ENCODE assay signal across 11 mouse cellular contexts in the genomic region with DNA sequence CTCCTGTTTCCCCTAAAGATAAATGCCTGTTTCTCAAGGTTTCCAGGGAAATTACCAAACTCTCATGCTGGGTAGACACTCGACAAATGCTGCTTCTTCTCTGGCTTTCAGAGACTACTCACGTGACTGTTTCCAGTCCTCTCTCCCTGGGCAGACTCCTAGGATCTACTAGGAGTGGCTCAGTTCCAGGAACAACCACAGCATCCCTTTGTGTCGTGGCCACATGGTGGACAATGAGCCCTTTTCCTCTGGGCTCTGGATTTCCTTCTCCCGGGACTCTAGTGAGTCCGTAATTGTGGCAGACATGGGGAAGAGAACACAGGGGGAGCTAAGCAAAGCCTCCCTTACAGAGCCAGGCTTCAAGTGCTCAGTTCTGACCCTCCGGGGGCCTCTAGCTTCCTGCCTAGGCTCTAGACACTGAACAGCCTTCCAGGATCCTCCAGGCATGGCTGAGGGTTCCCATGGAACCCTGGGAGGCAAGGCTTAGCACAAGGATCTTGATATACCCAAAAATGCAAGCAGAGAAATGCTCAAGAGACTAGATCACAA. TPM values are rescaled to one million over a fixed set of nuclear protein-coding genes. Genes with fewer than 3 reads are reported as not detected.
DNase-seq lines count a peak whose midpoint lies in the region; ATAC-seq lines count a peak whose summit lies in the region.
"Had no signal": no experiment of that assay in that cellular context is flagged by ENCODE, and none has a peak within 500 bp of the region (broad histone marks: within the 10 kb centered on the region; RNA-seq: fewer than 3 reads in every experiment).

No protein-coding gene starts in this region.

- H3K27me3 ChIP-seq in embryonic facial prominence, embryonic 13.5 days: no peaks in the 10 kb centered on the region

- no peak for DNase-seq in cerebellum, adult 11-12 months
- peak; percentile 43 for DNase-seq in kidney, postnatal 10 days
- no peak for DNase-seq in kidney, adult 11 months
- DNase-seq in kidney, postnatal 36 days: peak; percentile 44 to 65
- DNase-seq in thymus, postnatal 36 days: no peak
- DNase-seq: cerebellum, adult 18-20 months had no signal

- H3K27ac ChIP-seq in embryonic facial prominence, embryonic 13.5 days: 0 out of 2 replicates have a peak overlapping the region, but pooled peaks have one; percentile 33

- no peak overlapping the region for H3K4me3 ChIP-seq in embryonic facial prominence, embryonic 13.5 days

- H3K4me1 ChIP-seq in embryonic facial prominence, embryonic 13.5 days: peaks cover 25% of the 10 kb centered on the region

- 30% methylated on average over 6 of the region's 6 CpGs for WGBS in embryonic facial prominence, embryonic 13.5 days

- no peaks in the 10 kb centered on the region for H3K36me3 ChIP-seq in embryonic facial prominence, embryonic 13.5 days

- 0 out of 2 replicates have a peak, but pooled peaks have one; percentile 49 for ATAC-seq in cerebellum, adult (ENCODE audit: insufficient number of reproducible peaks, low FRiP score, low TSS enrichment)
- ATAC-seq in embryonic facial prominence, embryonic 13.5 days (ENCODE audit: insufficient number of reproducible peaks, insufficient read depth, low FRiP score, low TSS enrichment, low read depth): no peak; the same call in 1 of the 2 replicates
- ATAC-seq in erythroblast, adult 5-6 weeks (replicated peaks; ENCODE audit: low FRiP score, poor library complexity, severe bottlenecking): no peak

- H3K9ac ChIP-seq in embryonic facial prominence, embryonic 13.5 days: no peak overlapping the region

- no peak overlapping the region for H3K4me2 ChIP-seq in embryonic facial prominence, embryonic 13.5 days

- no peaks in the 10 kb centered on the region for H3K9me3 ChIP-seq in embryonic facial prominence, embryonic 13.5 days

RNA-seq across cellular contexts. Expression of a gene that starts 47.6 kb away (rescaled TPM):
- polyA plus RNA-seq in embryonic facial prominence, embryonic 13.5 days (2015; fragmentation: Nextera tagmentation; extraction: Ambion mirVana): not detected in 2 replicates
- not detected in 2 replicates for total RNA-seq in erythroblast, adult 5-6 weeks (2015; ENCODE audit: low replicate concordance)
- total RNA-seq in erythroblast, adult 5-6 weeks (2017; ENCODE audit: low replicate concordance): not detected in 2 replicates
- polyA plus RNA-seq: large intestine, adult 2 months; liver, embryonic 16.5 days had no signal

RNA-seq across cellular contexts. Expression of a gene that starts 55.5 kb away (rescaled TPM):
- polyA plus RNA-seq in embryonic facial prominence, embryonic 13.5 days (2015; fragmentation: Nextera tagmentation; extraction: Ambion mirVana): 9.8 and 10.9 TPM in 2 replicates
- not detected in 2 replicates for total RNA-seq in erythroblast, adult 5-6 weeks (2015; ENCODE audit: low replicate concordance)
- 0.09 and 0.14 TPM in 2 replicates for total RNA-seq in erythroblast, adult 5-6 weeks (2017; ENCODE audit: low replicate concordance)

Comparison
In these comparisons a context has a peak if more than half of its experiments do, and no peak if none do; other contexts are left out.
1. DNase-seq: peak in kidney, postnatal 10 days (single experiment) and kidney, postnatal 36 days (2 of 2); none in cerebellum, adult 11-12 months (single experiment), kidney, adult 11 months (single experiment) and thymus, postnatal 36 days (0 of 2).